Mouse (Mus musculus): ENCODE measurements at regions not wholly inside any gene's neighbourhood (a gene's known extent, or its start where the extent isn't known, plus 50 kb on each side); places are given as distances from the start of the nearest gene placed in this dataset. TPM values are rescaled to one million over a fixed set of nuclear protein-coding genes. Genes with fewer than 3 reads are reported as not detected.

- no peak overlapping the region for H3K9ac ChIP-seq (ENCODE audit: low read depth, low read length)
- no peaks in the 10 kb centered on the region for H3K27me3 ChIP-seq (replicated peaks; ENCODE audit: control insufficient read depth, insufficient read depth, low read length)
- H3K36me3 ChIP-seq (ENCODE audit: control insufficient read depth, insufficient read depth, low read length) = no peaks in the 10 kb centered on the region
- no peak for DNase-seq (ENCODE audit: low spot score)
- H3K27ac ChIP-seq (ENCODE audit: low read depth, low read length) = no peak overlapping the region
- no peak overlapping the region for H3K4me3 ChIP-seq (ENCODE audit: low read depth, low read length)
- no peak overlapping the region for H3K4me2 ChIP-seq
- no peak for ATAC-seq (replicated peaks; ENCODE audit: low FRiP score)
- no peaks in the 10 kb centered on the region for H3K4me1 ChIP-seq (replicated peaks; ENCODE audit: control insufficient read depth, insufficient read depth, low read length)
- H3K9me3 ChIP-seq (ENCODE audit: control insufficient read depth, low read length) = no peaks in the 10 kb centered on the region
Measured at GRCm38 (mm10) chr13:114757459-114757858, 60.6 kb upstream of the Mocs2 start.

GRCm38 (mm10) chr13:114759886-114760285 lies 58.1 kb upstream of the Mocs2 start:
- Histone ChIP-seq H3K4me2 (no peak overlapping the region), H3K9me3 (ENCODE audit: control insufficient read depth, low read length) (no peaks in the 10 kb centered on the region), H3K36me3 (ENCODE audit: control insufficient read depth, insufficient read depth, low read length) (no peaks in the 10 kb centered on the region), H3K4me3 (ENCODE audit: low read depth, low read length) (no peak overlapping the region), H3K27ac (ENCODE audit: low read depth, low read length) (no peak overlapping the region), H3K27me3 (replicated peaks; ENCODE audit: control insufficient read depth, insufficient read depth, low read length) (no peaks in the 10 kb centered on the region), H3K4me1 (replicated peaks; ENCODE audit: control insufficient read depth, insufficient read depth, low read length) (no peaks in the 10 kb centered on the region), H3K9ac (ENCODE audit: low read depth, low read length) (no peak overlapping the region)
- no peak for ATAC-seq (replicated peaks; ENCODE audit: low FRiP score)
- no peak for DNase-seq (ENCODE audit: low spot score)
- 74% methylated on average over 1 of the region's 1 CpGs for WGBS

DNA sequence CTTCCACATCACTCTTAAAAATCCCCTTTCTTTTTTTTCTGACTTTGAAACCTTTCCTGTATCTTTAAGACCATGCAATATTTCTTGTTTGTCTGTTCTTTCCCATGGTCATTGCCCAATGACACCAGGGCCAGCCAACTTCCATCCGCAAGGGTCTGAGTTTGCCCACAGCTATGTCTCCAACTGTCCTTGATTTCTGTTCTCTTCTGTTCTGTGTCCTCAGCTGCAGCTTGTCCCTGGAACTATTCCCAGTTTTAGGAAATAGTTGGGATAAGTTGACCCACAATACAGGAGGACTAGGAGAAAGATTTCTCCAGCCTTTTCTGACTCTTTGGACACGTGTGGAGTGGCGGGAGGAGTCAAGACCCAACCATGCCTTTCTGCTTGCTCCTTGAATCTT lies 57.1 kb upstream of the Mocs2 start:
- Histone ChIP-seq H3K4me1 (replicated peaks; ENCODE audit: control insufficient read depth, insufficient read depth, low read length) (no peaks in the 10 kb centered on the region), H3K9me3 (ENCODE audit: control insufficient read depth, low read length) (no peaks in the 10 kb centered on the region), H3K9ac (ENCODE audit: low read depth, low read length) (no peak overlapping the region), H3K27me3 (replicated peaks; ENCODE audit: control insufficient read depth, insufficient read depth, low read length) (no peaks in the 10 kb centered on the region), H3K27ac (ENCODE audit: low read depth, low read length) (no peak overlapping the region), H3K36me3 (ENCODE audit: control insufficient read depth, insufficient read depth, low read length) (no peaks in the 10 kb centered on the region), H3K4me2 (no peak overlapping the region), H3K4me3 (ENCODE audit: low read depth, low read length) (no peak overlapping the region)
- WGBS = 82% methylated on average over 3 of the region's 3 CpGs
- no peak for ATAC-seq (replicated peaks; ENCODE audit: low FRiP score)
- no peak for DNase-seq (ENCODE audit: low spot score)

Small RNAs in the stretch of these regions (microRNA-seq; reads per million reads assigned to microRNA genes)
- gene Gm25950 (ENCODE audit: borderline number of aligned reads) = not detected
